Mouse (Mus musculus): Measurements from ENCODE around the gene Robo2.

DNA sequence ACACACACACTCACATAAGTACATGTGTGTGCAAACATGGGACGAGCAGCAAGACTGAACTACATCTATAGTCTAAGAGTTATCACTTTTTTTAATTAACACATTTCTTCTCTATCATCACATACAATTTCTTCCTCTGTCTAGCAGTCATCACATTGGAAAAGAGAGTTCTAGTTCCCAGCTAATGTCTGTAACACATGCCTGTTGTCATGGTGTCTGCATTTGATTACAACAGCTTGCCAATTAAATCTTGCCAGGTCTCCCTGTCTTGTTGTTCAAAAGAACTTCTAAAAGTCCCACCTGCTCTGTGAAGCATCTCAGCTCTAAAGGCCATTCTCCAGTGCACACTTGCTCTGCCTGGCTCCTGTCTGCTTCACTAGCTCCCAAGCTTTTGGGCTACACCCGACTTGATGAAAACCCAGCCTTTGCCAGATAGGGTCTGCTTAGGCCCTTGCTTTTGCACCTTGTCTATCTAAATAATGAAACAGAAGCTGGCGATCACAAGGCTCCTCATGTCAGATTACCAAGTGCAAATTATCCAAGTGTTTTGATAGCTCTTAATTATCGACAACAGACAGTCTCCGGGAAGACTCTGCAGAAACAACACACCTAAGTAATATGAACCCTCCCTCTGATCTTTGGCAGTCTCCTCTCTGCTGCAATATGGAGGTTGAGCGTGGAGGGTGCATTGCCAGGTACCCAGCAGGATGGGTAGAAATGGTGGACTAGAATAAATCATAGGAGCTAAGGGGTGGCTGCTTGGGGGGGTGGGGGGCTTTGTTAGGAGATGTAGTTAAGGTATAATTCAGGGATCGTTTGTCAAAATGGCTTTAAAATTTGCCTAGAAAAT, 186.0 kb downstream of the Robo2 start:
- TF ChIP-seq MYOD1 (IDR thresholded peaks at IDR 0.05; ENCODE audit: control insufficient read depth, insufficient read length, low read depth) (no peak), USF1 (IDR thresholded peaks at IDR 0.05; ENCODE audit: low read depth) (no peak), FOSL1 (IDR thresholded peaks at IDR 0.05; ENCODE audit: insufficient read depth, low read length, poor library complexity, severe bottlenecking) (no peak), CTCF (IDR thresholded peaks at IDR 0.05; ENCODE audit: control insufficient read depth, insufficient read depth, insufficient read length) (no peak), MYOG (IDR thresholded peaks at IDR 0.05; ENCODE audit: control insufficient read depth, extremely low read depth, insufficient read length) (no peak), MAX (IDR thresholded peaks at IDR 0.05) (no peak), CEBPB (IDR thresholded peaks at IDR 0.05; ENCODE audit: low read depth) (no peak)
